Comparison of ENCODE assay signal across 28 mouse cellular contexts in the genomic region with DNA sequence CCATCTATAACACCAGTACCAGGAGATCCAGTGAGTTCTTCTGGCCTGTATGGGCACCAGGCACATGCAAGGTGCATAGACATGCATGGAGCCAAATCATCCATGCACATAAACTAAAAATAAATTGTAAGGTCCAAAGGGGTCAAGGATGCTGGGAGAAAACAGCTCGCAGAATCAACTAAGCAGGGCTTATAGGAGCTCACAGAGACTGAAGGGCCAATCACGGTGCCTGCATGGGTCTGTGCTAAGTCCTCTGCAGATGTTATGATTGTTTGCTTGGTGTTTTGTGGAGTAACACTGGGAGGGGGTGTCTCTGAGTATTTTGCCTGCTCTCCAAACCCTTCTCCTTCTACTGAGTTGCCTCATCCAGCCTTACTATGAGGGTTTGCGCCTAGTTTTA.
"Had no signal": no experiment of that assay in that cellular context is flagged by ENCODE, and none has a peak within 500 bp of the region (broad histone marks: within the 10 kb centered on the region; RNA-seq: fewer than 3 reads in every experiment).

No protein-coding gene starts in this region.

- ATAC-seq: forebrain, embryonic 13.5 days; forebrain, embryonic 14.5 days; forebrain, embryonic 15.5 days; forebrain, embryonic 16.5 days; forebrain, postnatal 0 days had no signal

- DNase-seq: cerebellum, adult 2 months; cerebellum, adult 8-10 months; cerebellum, adult 9-10 months; cerebellum, adult 9-11 months; cerebellum, postnatal 10 days; cerebellum, postnatal 14 days; cerebellum, postnatal 25 days; cerebellum, postnatal 36 days; embryo, embryonic 11 days; forebrain, postnatal 0 days; gastrocnemius, adult 2 months; gastrocnemius, postnatal 10 days; gastrocnemius, postnatal 14 days; gastrocnemius, postnatal 25 days; gastrocnemius, postnatal 36 days; heart, adult 18-20 months; heart, adult 2 months had no signal

- H3K4me3 ChIP-seq: embryonic facial prominence, embryonic 10.5 days; embryonic facial prominence, embryonic 12.5 days; embryonic facial prominence, embryonic 13.5 days; embryonic facial prominence, embryonic 15.5 days; erythroblast, embryonic 14.5 days; forebrain, embryonic 10.5 days; forebrain, embryonic 12.5 days; forebrain, embryonic 13.5 days; forebrain, embryonic 15.5 days; gastrocnemius, adult 2 months; heart, adult 2 months had no signal

- H3K36me3 ChIP-seq: embryonic facial prominence, embryonic 10.5 days; embryonic facial prominence, embryonic 12.5 days; embryonic facial prominence, embryonic 13.5 days; embryonic facial prominence, embryonic 15.5 days; forebrain, embryonic 10.5 days; forebrain, embryonic 12.5 days; forebrain, embryonic 15.5 days had no signal

- H3K27ac ChIP-seq: embryonic facial prominence, embryonic 10.5 days; embryonic facial prominence, embryonic 12.5 days; embryonic facial prominence, embryonic 13.5 days; embryonic facial prominence, embryonic 15.5 days; forebrain, embryonic 10.5 days; forebrain, embryonic 12.5 days; forebrain, embryonic 13.5 days; forebrain, embryonic 15.5 days; gastrocnemius, adult 2 months; heart, adult 2 months had no signal

- H3K4me2 ChIP-seq: embryonic facial prominence, embryonic 12.5 days; embryonic facial prominence, embryonic 13.5 days; embryonic facial prominence, embryonic 15.5 days; forebrain, embryonic 12.5 days; forebrain, embryonic 13.5 days; forebrain, embryonic 15.5 days had no signal

- H3K4me1 ChIP-seq: embryonic facial prominence, embryonic 10.5 days; embryonic facial prominence, embryonic 12.5 days; embryonic facial prominence, embryonic 13.5 days; embryonic facial prominence, embryonic 15.5 days; forebrain, embryonic 10.5 days; forebrain, embryonic 12.5 days; forebrain, embryonic 13.5 days; forebrain, embryonic 15.5 days had no signal

- H3K27me3 ChIP-seq: embryonic facial prominence, embryonic 12.5 days; embryonic facial prominence, embryonic 13.5 days; embryonic facial prominence, embryonic 15.5 days; forebrain, embryonic 12.5 days; forebrain, embryonic 13.5 days; forebrain, embryonic 15.5 days had no signal

- H3K9ac ChIP-seq: embryonic facial prominence, embryonic 12.5 days; embryonic facial prominence, embryonic 13.5 days; embryonic facial prominence, embryonic 15.5 days; forebrain, embryonic 12.5 days; forebrain, embryonic 13.5 days; forebrain, embryonic 15.5 days; forebrain, postnatal 0 days had no signal

- H3K9me3 ChIP-seq: embryonic facial prominence, embryonic 10.5 days; embryonic facial prominence, embryonic 12.5 days; embryonic facial prominence, embryonic 13.5 days; embryonic facial prominence, embryonic 15.5 days; forebrain, embryonic 10.5 days; forebrain, embryonic 12.5 days; forebrain, embryonic 13.5 days; forebrain, embryonic 15.5 days had no signal
